Mouse (Mus musculus): ENCODE data around the gene Prss48.

- TF ChIP-seq CTCF (IDR thresholded peaks at IDR 0.05; ENCODE audit: low read depth) (no peak), EP300 (IDR thresholded peaks at IDR 0.05; ENCODE audit: low read depth) (no peak)
These were observed 36.4 kb upstream of the Prss48 start for GRCm38 (mm10) chr3:86038648-86039047.

Measured in liver, postnatal 0 days (tissue).